Mouse (Mus musculus): ENCODE data around the gene Clec2h. TPM values are rescaled to one million over a fixed set of nuclear protein-coding genes. Genes with fewer than 3 reads are reported as not detected.
"Not testable (repeated sequence)": the region's sequence is repeated elsewhere in the genome, so short reads cannot be mapped to it uniquely, and the experiment has no call there.

The Clec2h gene
- polyA plus RNA-seq (2015; fragmentation: Nextera tagmentation; extraction: Ambion mirVana), result 26.4 and 41.6 TPM in 2 replicates

- Histone ChIP-seq H3K36me3 (ENCODE audit: control insufficient read depth, insufficient read depth, low read length) (no peaks in the 10 kb centered on the region), H3K27me3 (replicated peaks; ENCODE audit: control insufficient read depth, insufficient read depth, low read length) (no peaks in the 10 kb centered on the region), H3K27ac (ENCODE audit: low read length) (peak within 1 kb of the TSS; percentile 83), H3K9me3 (ENCODE audit: control insufficient read depth, low read length) (no peaks in the 10 kb centered on the region), H3K9ac (ENCODE audit: low read depth, low read length) (no peak within 1 kb of the TSS), H3K4me2 (ENCODE audit: low read depth, low read length) (no peak within 1 kb of the TSS), H3K4me1 (ENCODE audit: control insufficient read depth, insufficient read depth, low read length) (no peaks in the 10 kb centered on the region), H3K4me3 (ENCODE audit: low read length) (peak within 1 kb of the TSS; percentile 29)
- 17% methylated on average over 1 of the region's 1 CpGs for WGBS
- peak; percentile 94 for ATAC-seq
These were observed at the start of gene Clec2h for GRCm38 (mm10) chr6:128662206-128662605. Clec2h (plus strand) TSS chr6:128662385.

- Histone ChIP-seq H3K27me3 (replicated peaks; ENCODE audit: control insufficient read depth, insufficient read depth, low read length) (no peaks in the 10 kb centered on the region), H3K4me1 (ENCODE audit: control insufficient read depth, insufficient read depth, low read length) (no peaks in the 10 kb centered on the region), H3K4me2 (ENCODE audit: low read depth, low read length) (no peak overlapping the region), H3K4me3 (ENCODE audit: low read length) (no peak overlapping the region), H3K27ac (ENCODE audit: low read length) (no peak overlapping the region), H3K9me3 (ENCODE audit: control insufficient read depth, low read length) (no peaks in the 10 kb centered on the region), H3K9ac (ENCODE audit: low read depth, low read length) (no peak overlapping the region), H3K36me3 (ENCODE audit: control insufficient read depth, insufficient read depth, low read length) (no peaks in the 10 kb centered on the region)
- 75% methylated on average over 2 of the region's 2 CpGs for WGBS
- ATAC-seq, result no peak
These were observed 39.5 kb upstream of the Clec2h start for GRCm38 (mm10) chr6:128622733-128623132.

- ATAC-seq; H3K27me3 ChIP-seq (replicated peaks; ENCODE audit: control insufficient read depth, insufficient read depth, low read length): not testable (repeated sequence)
- 94% methylated on average over 5 of the region's 5 CpGs for WGBS
These were observed 38.8 kb upstream of the Clec2h start, which contains the start of gene Klrb1a for GRCm38 (mm10) chr6:128623433-128623832. Klrb1a (minus strand) TSS chr6:128623533.

GRCm38 (mm10) chr6:128624425-128624824, 37.8 kb upstream of the Clec2h start:
- WGBS, result 77% methylated on average over 4 of the region's 4 CpGs
- H3K4me2 ChIP-seq (ENCODE audit: low read depth, low read length), result no peak overlapping the region
- no peak overlapping the region for H3K27ac ChIP-seq (ENCODE audit: low read length)
- no peaks in the 10 kb centered on the region for H3K36me3 ChIP-seq (ENCODE audit: control insufficient read depth, insufficient read depth, low read length)
- H3K4me3 ChIP-seq (ENCODE audit: low read length), result no peak overlapping the region
- H3K9ac ChIP-seq (ENCODE audit: low read depth, low read length), result no peak overlapping the region
- H3K9me3 ChIP-seq (ENCODE audit: control insufficient read depth, low read length), result no peaks in the 10 kb centered on the region
- no peak for ATAC-seq
- no peaks in the 10 kb centered on the region for H3K27me3 ChIP-seq (replicated peaks; ENCODE audit: control insufficient read depth, insufficient read depth, low read length)
- no peaks in the 10 kb centered on the region for H3K4me1 ChIP-seq (ENCODE audit: control insufficient read depth, insufficient read depth, low read length)

More at GRCm38 (mm10) chr6:128623433-128623832, 38.8 kb upstream of the Clec2h start, which contains the start of gene Klrb1a:
- H3K27ac ChIP-seq (ENCODE audit: low read length); H3K4me1 ChIP-seq (ENCODE audit: control insufficient read depth, insufficient read depth, low read length); H3K36me3 ChIP-seq (ENCODE audit: control insufficient read depth, insufficient read depth, low read length); H3K4me3 ChIP-seq (ENCODE audit: low read length); H3K9me3 ChIP-seq (ENCODE audit: control insufficient read depth, low read length); H3K4me2 ChIP-seq (ENCODE audit: low read depth, low read length); H3K9ac ChIP-seq (ENCODE audit: low read depth, low read length): not testable (repeated sequence)

- not testable (repeated sequence) for ATAC-seq; H3K4me1 ChIP-seq (ENCODE audit: control insufficient read depth, insufficient read depth, low read length); H3K4me2 ChIP-seq (ENCODE audit: low read depth, low read length); H3K27ac ChIP-seq (ENCODE audit: low read length); H3K4me3 ChIP-seq (ENCODE audit: low read length); H3K9me3 ChIP-seq (ENCODE audit: control insufficient read depth, low read length); H3K27me3 ChIP-seq (replicated peaks; ENCODE audit: control insufficient read depth, insufficient read depth, low read length); H3K9ac ChIP-seq (ENCODE audit: low read depth, low read length); H3K36me3 ChIP-seq (ENCODE audit: control insufficient read depth, insufficient read depth, low read length)
- 94% methylated on average over 6 of the region's 6 CpGs for WGBS
These were observed 36.9 kb upstream of the Clec2h start for GRCm38 (mm10) chr6:128625246-128625645.

- H3K9ac ChIP-seq (ENCODE audit: low read depth, low read length); H3K4me2 ChIP-seq (ENCODE audit: low read depth, low read length); H3K4me3 ChIP-seq (ENCODE audit: low read length); H3K27me3 ChIP-seq (replicated peaks; ENCODE audit: control insufficient read depth, insufficient read depth, low read length); H3K36me3 ChIP-seq (ENCODE audit: control insufficient read depth, insufficient read depth, low read length); H3K9me3 ChIP-seq (ENCODE audit: control insufficient read depth, low read length); H3K4me1 ChIP-seq (ENCODE audit: control insufficient read depth, insufficient read depth, low read length): not testable (repeated sequence)
- WGBS, result 51% methylated on average over 13 of the region's 13 CpGs
- ATAC-seq, result peak; percentile 82
- peak overlapping the region; percentile 28; the same call in 1 of the 2 replicates for H3K27ac ChIP-seq (ENCODE audit: low read length)
These were observed 32.1 kb upstream of the Clec2h start for GRCm38 (mm10) chr6:128629771-128630739.

GRCm38 (mm10) chr6:128630912-128631905, 31.0 kb upstream of the Clec2h start:
- H3K27me3 ChIP-seq (replicated peaks; ENCODE audit: control insufficient read depth, insufficient read depth, low read length); H3K4me1 ChIP-seq (ENCODE audit: control insufficient read depth, insufficient read depth, low read length); H3K4me3 ChIP-seq (ENCODE audit: low read length); H3K36me3 ChIP-seq (ENCODE audit: control insufficient read depth, insufficient read depth, low read length); H3K27ac ChIP-seq (ENCODE audit: low read length); H3K9me3 ChIP-seq (ENCODE audit: control insufficient read depth, low read length); H3K4me2 ChIP-seq (ENCODE audit: low read depth, low read length); H3K9ac ChIP-seq (ENCODE audit: low read depth, low read length): not testable (repeated sequence)
- ATAC-seq, result peak; percentile 79
- WGBS, result 50% methylated on average over 15 of the region's 15 CpGs

GRCm38 (mm10) chr6:128640673-128641072, 21.5 kb upstream of the Clec2h start:
- Histone ChIP-seq H3K36me3 (ENCODE audit: control insufficient read depth, insufficient read depth, low read length) (no peaks in the 10 kb centered on the region), H3K4me2 (ENCODE audit: low read depth, low read length) (no peak overlapping the region), H3K4me3 (ENCODE audit: low read length) (no peak overlapping the region), H3K27me3 (replicated peaks; ENCODE audit: control insufficient read depth, insufficient read depth, low read length) (no peaks in the 10 kb centered on the region), H3K9ac (ENCODE audit: low read depth, low read length) (no peak overlapping the region), H3K27ac (ENCODE audit: low read length) (peak overlapping the region; percentile 68), H3K4me1 (ENCODE audit: control insufficient read depth, insufficient read depth, low read length) (no peaks in the 10 kb centered on the region; the same call in 1 of the 2 replicates), H3K9me3 (ENCODE audit: control insufficient read depth, low read length) (no peaks in the 10 kb centered on the region)
- ATAC-seq, result peak; percentile 55
- 73% methylated on average over 1 of the region's 1 CpGs for WGBS

Data from intestine, embryonic 16.5 days (tissue).